Mouse (Mus musculus) limb, embryonic 14.5 days (tissue): Measurements from ENCODE around the gene Klf14. TPM values are rescaled to one million over a fixed set of nuclear protein-coding genes. Genes with fewer than 3 reads are reported as not detected.

ENCODE experiments used
- ATAC-seq: fragments of 200-750 bp; cut with Nextera tagmentation; 2 replicates; pipeline ENCODE4 v1.8.0; 2017; ENCODE audit warnings: low read depth, moderate number of reproducible peaks, moderate TSS enrichment; ENCODE audit not compliant: low FRiP score
- DNase-seq: peaks from one replicate; pipeline ENCODE4 v3.0.0-alpha.2; 2015; ENCODE audit warnings: low spot score
- H3K27ac ChIP-seq: fragments of 300-500 bp; sonication (generic); replicated peaks from 2 replicates; pipeline ENCODE4 v1.5.1; 2014; ENCODE audit warnings: low read depth, mild to moderate bottlenecking, low read length, moderate library complexity, mixed read lengths
- H3K27me3 ChIP-seq: fragments of 300-500 bp; sonication (generic); 2 replicates; pipeline ENCODE4 v1.6.1; 2014; ENCODE audit warnings: low read length, mixed read lengths; ENCODE audit not compliant: control insufficient read depth, insufficient read depth
- H3K36me3 ChIP-seq: fragments of 300-500 bp; sonication (generic); 2 replicates; pipeline ENCODE4 v1.6.1; 2014; ENCODE audit warnings: mild to moderate bottlenecking, low read length, moderate library complexity, mixed read lengths; ENCODE audit not compliant: control insufficient read depth, insufficient read depth
- H3K4me1 ChIP-seq: fragments of 300-500 bp; sonication (generic); 2 replicates; pipeline ENCODE4 v1.6.1; 2014; ENCODE audit warnings: antibody characterized with exemption, low read length, mixed read lengths; ENCODE audit not compliant: control insufficient read depth, insufficient read depth
- H3K4me2 ChIP-seq: fragments of 300-500 bp; sonication (generic); replicated peaks from 2 replicates; pipeline ENCODE4 v1.6.1; 2014; ENCODE audit warnings: low read depth, mild to moderate bottlenecking, low read length, moderate library complexity; ENCODE audit not compliant: severe bottlenecking
- H3K4me3 ChIP-seq: fragments of 300-500 bp; sonication (generic); replicated peaks from 2 replicates; pipeline ENCODE4 v1.5.1; 2014; ENCODE audit warnings: low read length
- H3K9ac ChIP-seq: fragments of 300-500 bp; sonication (generic); 2 replicates; pipeline ENCODE4 v1.6.1; 2014; ENCODE audit warnings: mild to moderate bottlenecking, low read depth, low read length, moderate library complexity; ENCODE audit not compliant: severe bottlenecking
- H3K9me3 ChIP-seq: fragments of 300-500 bp; sonication (generic); 2 replicates; pipeline ENCODE4 v1.6.1; 2016; ENCODE audit warnings: low read length; ENCODE audit not compliant: control insufficient read depth
- POLR2A ChIP-seq: fragments of 200-500 bp; IDR thresholded peaks from 2 replicates; pipeline ENCODE4 v1.8.0; 2012; ENCODE audit warnings: inconsistent platforms, mild to moderate bottlenecking, moderate library complexity, borderline replicate concordance; ENCODE audit not compliant: insufficient read depth, insufficient read length; ENCODE audit errors: extremely low read depth
- WGBS: fragments of 180-500 bp; shearing (Covaris S2); extraction: QIAGEN DNeasy Blood & Tissue Kit; methylation state at CpG from one replicate; pipeline ENCODE4 v1.1.7; 2014; 5-methylcytosine and 5-hydroxymethylcytosine counted together
- polyA plus RNA-seq, 2 experiments: library from polyadenylated mRNA; depleted of rRNA in 1 of 2; stranded (reverse) in 1 of 2; unstranded in 1 of 2; fragments of >200 nt; fragmentation: Nextera tagmentation in 1 of 2; extraction: Ambion mirVana in 1 of 2; gene quantifications; 2 replicates each; pipeline versions ENCODE4 v1.2.1 to v1.2.3; 2012 to 2014

Klf14 gene
- 7.5 and 9.6 TPM in 2 replicates for polyA plus RNA-seq (2012; rRNA removed)
- 11.0 and 12.8 TPM in 2 replicates for polyA plus RNA-seq (2014; fragmentation: Nextera tagmentation; extraction: Ambion mirVana)

DNA sequence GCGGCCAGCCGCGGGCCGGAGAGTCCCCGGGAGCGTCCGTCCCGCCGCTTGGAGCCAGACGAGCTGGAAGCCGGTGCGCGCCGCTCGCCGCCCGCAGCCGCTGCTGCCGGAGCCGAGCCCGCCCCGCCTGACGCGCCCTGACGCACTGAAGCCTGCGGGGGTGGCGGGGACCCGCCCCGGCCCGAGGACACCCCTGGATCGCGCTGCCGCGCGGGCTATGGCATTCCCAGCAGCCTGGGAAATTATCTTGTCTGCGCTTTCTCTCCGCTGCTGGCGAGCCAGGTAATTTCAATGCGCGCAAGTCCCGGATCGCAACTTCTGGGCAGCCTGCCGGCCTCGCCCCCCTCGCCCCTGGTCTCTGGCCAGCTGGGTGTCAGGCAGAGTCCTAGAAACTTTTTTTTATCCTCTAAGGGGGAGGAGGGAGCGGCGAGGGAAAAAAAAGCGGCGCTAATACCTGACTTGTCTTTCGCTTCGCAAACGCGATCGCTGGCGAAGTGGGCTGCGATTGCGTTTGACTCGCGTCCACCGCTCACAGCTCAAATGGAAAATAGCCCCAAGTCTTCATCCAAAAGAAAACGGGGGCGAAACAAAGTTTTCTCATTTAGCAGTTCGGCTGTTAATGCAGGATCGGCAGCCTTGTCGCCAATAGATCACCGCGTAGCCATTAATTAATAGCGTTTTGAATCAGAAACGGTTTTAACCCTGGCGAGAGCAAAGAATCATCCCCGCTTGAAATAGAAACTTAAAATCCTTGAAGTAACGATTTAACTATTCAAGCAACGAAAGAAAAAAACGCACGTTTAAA lies at the start of gene Klf14:
Gene Klf14 (minus strand): TSS at position 343 of the 805 bp plus-strand sequence.
- Histone ChIP-seq H3K4me1 (no peaks in the 10 kb centered on the region), H3K27ac (peak within 1 kb of the TSS; percentile 58; the same call in 1 of the 2 replicates), H3K9ac (peak within 1 kb of the TSS; percentile 55), H3K9me3 (peaks cover 35% of the 10 kb centered on the region), H3K36me3 (no peaks in the 10 kb centered on the region), H3K4me2 (peak within 1 kb of the TSS; percentile 62), H3K27me3 (peaks cover 27% of the 10 kb centered on the region), H3K4me3 (peak within 1 kb of the TSS; percentile 59)
- peak; percentile 55 for ATAC-seq
- no peak for TF ChIP-seq POLR2A
- peak; percentile 75 for DNase-seq
- WGBS = 2% methylated on average over 50 of the region's 75 CpGs

DNA sequence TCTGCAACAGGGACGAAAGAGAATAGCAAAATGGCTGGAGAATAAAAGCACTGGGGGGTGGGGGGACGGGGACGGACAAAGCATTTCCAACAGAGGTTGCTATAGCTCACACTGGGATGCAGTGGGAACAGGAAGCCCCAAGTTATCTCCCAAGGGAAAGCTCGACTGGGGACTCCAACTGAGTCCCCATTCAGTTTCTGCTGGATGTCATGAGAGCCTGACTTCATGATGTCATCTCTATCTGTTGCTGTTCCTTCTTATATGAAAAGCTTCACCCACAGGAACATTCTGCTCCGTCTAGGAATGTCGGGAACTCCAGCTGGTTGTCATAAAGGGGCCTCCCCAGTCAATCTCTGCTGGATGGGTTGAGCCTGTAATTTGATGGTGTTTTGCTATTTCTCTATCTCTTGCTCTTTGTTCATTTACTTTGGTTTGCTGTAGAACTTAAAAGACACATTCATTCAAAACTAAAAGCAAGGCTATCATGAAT lies 47.3 kb upstream of the Klf14 start:
- no peak for DNase-seq

GRCm38 (mm10) chr6:30986393-30986792 lies 27.5 kb upstream of the Klf14 start:
- H3K4me3 ChIP-seq = no peak overlapping the region
- H3K4me1 ChIP-seq = no peaks in the 10 kb centered on the region; the same call in 1 of the 2 replicates
- no peak overlapping the region for H3K27ac ChIP-seq
- H3K9ac ChIP-seq = no peak overlapping the region
- H3K36me3 ChIP-seq = no peaks in the 10 kb centered on the region
- no peaks in the 10 kb centered on the region for H3K27me3 ChIP-seq
- H3K9me3 ChIP-seq = no peaks in the 10 kb centered on the region
- TF ChIP-seq POLR2A = no peak
- no peak overlapping the region for H3K4me2 ChIP-seq
- ATAC-seq = no peak
- WGBS = 91% methylated on average over 5 of the region's 5 CpGs
- DNase-seq = no peak

More for the DNA sequence above, 47.3 kb upstream of the Klf14 start:
- Histone ChIP-seq H3K27ac (no peak overlapping the region), H3K27me3 (no peaks in the 10 kb centered on the region), H3K36me3 (no peaks in the 10 kb centered on the region), H3K9ac (no peak overlapping the region), H3K4me1 (peaks cover 7% of the 10 kb centered on the region), H3K4me2 (no peak overlapping the region), H3K4me3 (no peak overlapping the region), H3K9me3 (no peaks in the 10 kb centered on the region)
- WGBS = 47% methylated on average over 6 of the region's 6 CpGs
- no peak for TF ChIP-seq POLR2A
- peak; percentile 44; the same call in 1 of the 2 replicates for ATAC-seq

- 71% methylated on average over 4 of the region's 4 CpGs for WGBS
- DNase-seq (no peak), ATAC-seq (no peak)
- H3K4me1 ChIP-seq = no peaks in the 10 kb centered on the region; the same call in 1 of the 2 replicates
- H3K9ac ChIP-seq = no peak overlapping the region
- no peak for TF ChIP-seq POLR2A
- no peaks in the 10 kb centered on the region for H3K27me3 ChIP-seq
- H3K36me3 ChIP-seq = no peaks in the 10 kb centered on the region
- H3K4me3 ChIP-seq = no peak overlapping the region
- H3K4me2 ChIP-seq = no peak overlapping the region
- H3K9me3 ChIP-seq = no peaks in the 10 kb centered on the region
- H3K27ac ChIP-seq = no peak overlapping the region
These were observed 24.1 kb upstream of the Klf14 start for GRCm38 (mm10) chr6:30983021-30983420.

GRCm38 (mm10) chr6:30982372-30982980 lies 23.6 kb upstream of the Klf14 start:
- Histone ChIP-seq H3K27me3 (no peaks in the 10 kb centered on the region), H3K4me3 (peak overlapping the region; percentile 31), H3K9me3 (no peaks in the 10 kb centered on the region), H3K4me1 (no peaks in the 10 kb centered on the region; the same call in 1 of the 2 replicates), H3K27ac (peak overlapping the region; percentile 55), H3K36me3 (no peaks in the 10 kb centered on the region), H3K4me2 (peak overlapping the region; percentile 49), H3K9ac (peak overlapping the region; percentile 34)
- WGBS = 8% methylated on average over 13 of the region's 13 CpGs
- DNase-seq (peak; percentile 65), ATAC-seq (no peak)
- no peak for TF ChIP-seq POLR2A
